Mouse (Mus musculus) Muller cell, postnatal 12 days (primary cell): ENCODE data around the gene Slc15a1.

Experiments
- DNase-seq: peaks from one replicate; pipeline ENCODE4 v3.0.0-alpha.2; 2015; ENCODE audit errors: inconsistent ontology term

Gene Slc15a1

GRCm38 (mm10) chr14:121504781-121505484 lies at the start of gene Slc15a1:
Slc15a1 (minus strand) TSS chr14:121505252.
- no peak for DNase-seq

GRCm38 (mm10) chr14:121553785-121554184 lies 48.7 kb upstream of the Slc15a1 start:
- DNase-seq: no peak

- DNase-seq: no peak
Observed at GRCm38 (mm10) chr14:121552586-121552985, 47.5 kb upstream of the Slc15a1 start.

GRCm38 (mm10) chr14:121549834-121550233 lies 44.8 kb upstream of the Slc15a1 start:
- DNase-seq: no peak

- peak; percentile 66 for DNase-seq
Observed at GRCm38 (mm10) chr14:121547745-121548144, 42.7 kb upstream of the Slc15a1 start.

- no peak for DNase-seq
Observed at GRCm38 (mm10) chr14:121546621-121547020, 41.6 kb upstream of the Slc15a1 start.

- DNase-seq: peak; percentile 14
Observed at GRCm38 (mm10) chr14:121545551-121546331, 40.7 kb upstream of the Slc15a1 start.

GRCm38 (mm10) chr14:121541262-121541661 lies 36.2 kb upstream of the Slc15a1 start:
- DNase-seq: no peak

GRCm38 (mm10) chr14:121534501-121534900 lies 29.4 kb upstream of the Slc15a1 start:
- DNase-seq: no peak

GRCm38 (mm10) chr14:121530853-121531252 lies 25.8 kb upstream of the Slc15a1 start:
- no peak for DNase-seq

- DNase-seq: no peak
Observed at GRCm38 (mm10) chr14:121527883-121528282, 22.8 kb upstream of the Slc15a1 start.

- DNase-seq: no peak
Observed at GRCm38 (mm10) chr14:121527201-121527600, 22.1 kb upstream of the Slc15a1 start.

- DNase-seq: peak; percentile 76
Observed at GRCm38 (mm10) chr14:121521709-121522108, 16.7 kb upstream of the Slc15a1 start.

GRCm38 (mm10) chr14:121516881-121517280 lies 11.8 kb upstream of the Slc15a1 start:
- no peak for DNase-seq

GRCm38 (mm10) chr14:121508929-121509328 lies 3.9 kb upstream of the Slc15a1 start:
- no peak for DNase-seq

- no peak for DNase-seq
Observed at GRCm38 (mm10) chr14:121506336-121506735, 1.3 kb upstream of the Slc15a1 start.

- no peak for DNase-seq
Observed at GRCm38 (mm10) chr14:121505485-121505860, 421 bp upstream of the Slc15a1 start.

GRCm38 (mm10) chr14:121500577-121500976 lies 4.5 kb downstream of the Slc15a1 start:
- DNase-seq: peak; percentile 40

- DNase-seq: peak; percentile 37
Observed at GRCm38 (mm10) chr14:121499769-121500168, 5.3 kb downstream of the Slc15a1 start.

- DNase-seq: no peak
Observed at GRCm38 (mm10) chr14:121497800-121498199, 7.3 kb downstream of the Slc15a1 start.

GRCm38 (mm10) chr14:121495741-121496140 lies 9.3 kb downstream of the Slc15a1 start:
- peak; percentile 16 for DNase-seq

GRCm38 (mm10) chr14:121495120-121495519 lies 9.9 kb downstream of the Slc15a1 start:
- no peak for DNase-seq

GRCm38 (mm10) chr14:121494238-121494637 lies 10.8 kb downstream of the Slc15a1 start:
- DNase-seq: no peak
